Mouse (Mus musculus) neutrophil, adult 65 days (primary cell): ENCODE measurements around the gene Rfxank. TPM values are rescaled to one million over a fixed set of nuclear protein-coding genes. Genes with fewer than 3 reads are reported as not detected.

Experiments
- total RNA-seq: library from RNA; stranded (reverse); gene quantifications from 2 replicates; pipeline ENCODE4 v1.2.4, GENCODE M21; 2023

Gene Rfxank
- total RNA-seq = 11.2 and 13.5 TPM in 2 replicates

GRCm38 (mm10) chr8:70139026-70139857 lies at the start of gene Rfxank, which contains the start of the genes Borcs8 and Mef2b:
TSS of gene Rfxank (minus strand) at chr8:70139154.
TSS of gene Borcs8 (plus strand) at chr8:70139499.
TSS of gene Mef2b (plus strand) at chr8:70139711.

GRCm38 (mm10) chr8:70172043-70172681 lies 33.2 kb upstream of the Rfxank start, which contains the start of gene Tmem161a:
TSS of gene Tmem161a (plus strand) at chr8:70172356.

GRCm38 (mm10) chr8:70131166-70131883 lies 7.6 kb downstream of the Rfxank start, which contains the start of gene Nr2c2ap:
TSS of gene Nr2c2ap (plus strand) at chr8:70131333.

GRCm38 (mm10) chr8:70120667-70121066 lies 18.3 kb downstream of the Rfxank start, which contains the start of gene Ncan:
TSS of gene Ncan (minus strand) at chr8:70120873.

GRCm38 (mm10) chr8:70083285-70083684 lies 55.7 kb downstream of the Rfxank start, which contains the start of gene Hapln4:
TSS of gene Hapln4 (plus strand) at chr8:70083457.

Other genes with a start within 250 kb of the Rfxank start
- 0.79 and 1.6 TPM in 2 replicates for gene Tssk6, start 237.0 kb downstream of the Rfxank start, total RNA-seq
- 51.7 and 65.8 TPM in 2 replicates for gene Ndufa13, start 236.6 kb downstream of the Rfxank start, total RNA-seq
- not detected in 2 replicates for gene Yjefn3, start 236.4 kb downstream of the Rfxank start, total RNA-seq
- gene Gatad2a, start 142.8 kb downstream of the Rfxank start, total RNA-seq = 63.0 and 64.7 TPM in 2 replicates
- gene Mau2, start 96.4 kb downstream of the Rfxank start, total RNA-seq = 87.4 and 122 TPM in 2 replicates
- gene Sugp1, start 96.3 kb downstream of the Rfxank start, total RNA-seq = 28.8 and 31.6 TPM in 2 replicates
- not detected in 2 replicates for gene Tm6sf2, start 66.2 kb downstream of the Rfxank start, total RNA-seq
- gene Hapln4, start 55.7 kb downstream of the Rfxank start, total RNA-seq = not detected in 2 replicates
- gene Ncan, start 18.3 kb downstream of the Rfxank start, total RNA-seq = not detected in 2 replicates
- gene Nr2c2ap, start 7.8 kb downstream of the Rfxank start, total RNA-seq = 7.5 and 11.2 TPM in 2 replicates
- 27.0 and 35.6 TPM in 2 replicates for gene Borcs8, start 345 bp upstream of the Rfxank start, total RNA-seq
- gene Mef2b, start 557 bp upstream of the Rfxank start, total RNA-seq = 0.95 and 1.1 TPM in 2 replicates
- 13.4 and 23.3 TPM in 2 replicates for gene Tmem161a, start 33.2 kb upstream of the Rfxank start, total RNA-seq
- 1.9 and 2.1 TPM in 2 replicates for gene Slc25a42, start 73.2 kb upstream of the Rfxank start, total RNA-seq
- 24.1 and 36.4 TPM in 2 replicates for gene Sugp2, start 95.1 kb upstream of the Rfxank start, total RNA-seq
- 3.1 and 3.7 TPM in 2 replicates for gene Armc6, start 95.3 kb upstream of the Rfxank start, total RNA-seq
- gene Homer3, start 143.7 kb upstream of the Rfxank start, total RNA-seq = 7.0 and 8.6 TPM in 2 replicates
- 25.3 and 36.1 TPM in 2 replicates for gene Ddx49, start 163.3 kb upstream of the Rfxank start, total RNA-seq
- gene Cope, start 163.4 kb upstream of the Rfxank start, total RNA-seq = 80.2 and 91.6 TPM in 2 replicates
- gene Cers1, start 176.6 kb upstream of the Rfxank start, total RNA-seq = not detected in 2 replicates
- not detected in 2 replicates for gene Gdf1, start 190.7 kb upstream of the Rfxank start, total RNA-seq
- gene Upf1, start 214.1 kb upstream of the Rfxank start, total RNA-seq = 47.2 and 53.6 TPM in 2 replicates
- 0.19 TPM in 1 of 2 replicates, not detected in the other for gene Comp, start 234.4 kb upstream of the Rfxank start, total RNA-seq